Mouse (Mus musculus) neural tube, embryonic 10.5 days (tissue): ENCODE results near the gene Defb28.

ENCODE experiments used
- DNase-seq: peaks from one replicate; pipeline ENCODE4 v3.0.0-alpha.2; 2017; ENCODE audit warnings: low spot score; ENCODE audit errors: extremely low spot score

Gene Defb28

GRCm38 (mm10) chr2:152517981-152518380 is at the start of gene Defb28:
TSS of gene Defb28 (plus strand) at chr2:152518255.
- DNase-seq, result no peak

- DNase-seq, result peak; percentile 26
Measured at GRCm38 (mm10) chr2:152470973-152471372, 47.1 kb upstream of the Defb28 start.

DNA sequence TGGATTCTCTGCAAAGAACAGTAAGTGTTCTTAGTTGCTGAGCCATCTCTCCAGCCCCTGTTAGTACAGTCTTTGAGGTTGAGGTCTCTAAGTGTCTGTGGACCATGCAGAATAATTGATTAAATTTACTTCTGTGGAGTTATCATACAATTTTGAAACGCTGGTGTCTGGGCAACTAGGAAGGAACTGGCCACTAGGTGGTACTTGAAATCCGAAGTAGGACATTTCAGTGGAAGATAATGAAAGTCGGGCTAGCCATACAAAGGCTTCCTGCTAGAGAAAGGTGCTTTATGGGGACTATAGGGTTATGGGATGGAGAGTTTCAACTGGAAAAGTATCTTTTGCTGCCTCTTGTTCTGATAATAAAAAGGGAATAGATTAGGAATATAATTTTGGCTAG is 45.6 kb upstream of the Defb28 start:
- DNase-seq, result no peak

DNA sequence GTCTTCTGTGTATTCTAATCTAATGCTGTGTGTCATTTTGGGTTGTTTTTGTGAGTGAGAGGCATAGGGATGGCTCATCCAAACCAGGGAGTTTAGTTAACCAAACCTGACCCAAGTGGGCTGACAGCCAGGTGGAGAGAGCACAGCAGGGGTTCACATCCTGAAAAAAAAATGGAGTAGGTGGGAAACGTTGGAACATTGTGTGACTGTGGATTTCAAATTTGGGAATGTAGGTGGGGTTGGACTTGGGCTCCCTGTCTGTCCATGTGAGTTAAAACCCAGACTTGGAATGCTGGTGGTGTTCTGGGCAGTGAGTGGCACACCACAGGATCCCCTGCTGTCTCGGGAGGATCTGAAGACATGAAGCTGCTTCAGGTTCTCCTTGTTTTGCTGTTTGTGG is 41.3 kb upstream of the Defb28 start, which contains the start of gene Defb20:
TSS of gene Defb20 (plus strand) at position 301 of the 400 bp plus-strand sequence.
- DNase-seq, result no peak

GRCm38 (mm10) chr2:152480881-152481280 is 37.2 kb upstream of the Defb28 start:
- DNase-seq, result no peak

DNA sequence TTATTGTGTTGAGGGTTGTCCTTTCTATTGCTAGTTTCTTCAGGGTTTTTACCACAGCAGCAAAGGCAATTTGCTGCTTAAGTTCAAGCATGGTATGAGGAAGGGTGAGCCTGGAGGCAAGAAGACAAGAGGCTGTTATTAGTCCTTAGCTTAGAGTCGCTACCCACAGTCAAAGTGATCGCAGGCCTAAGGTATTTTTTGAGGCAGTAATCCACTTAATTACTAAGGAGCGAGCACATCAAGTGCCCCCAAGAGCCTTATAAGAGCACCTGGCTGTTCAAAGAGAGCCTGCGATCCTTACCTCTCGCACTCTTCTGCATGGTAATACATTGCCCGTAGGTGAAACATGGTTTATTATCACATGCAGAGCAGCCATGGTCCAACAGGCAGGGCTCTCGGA is 36.3 kb upstream of the Defb28 start:
- no peak for DNase-seq

- peak; percentile 18 for DNase-seq
Measured at GRCm38 (mm10) chr2:152487024-152487423, 31.0 kb upstream of the Defb28 start.

- DNase-seq, result no peak
Measured at GRCm38 (mm10) chr2:152490038-152490437, 28.0 kb upstream of the Defb28 start, which contains the start of gene Defb22. TSS of gene Defb22 (minus strand) at chr2:152490138.

DNA sequence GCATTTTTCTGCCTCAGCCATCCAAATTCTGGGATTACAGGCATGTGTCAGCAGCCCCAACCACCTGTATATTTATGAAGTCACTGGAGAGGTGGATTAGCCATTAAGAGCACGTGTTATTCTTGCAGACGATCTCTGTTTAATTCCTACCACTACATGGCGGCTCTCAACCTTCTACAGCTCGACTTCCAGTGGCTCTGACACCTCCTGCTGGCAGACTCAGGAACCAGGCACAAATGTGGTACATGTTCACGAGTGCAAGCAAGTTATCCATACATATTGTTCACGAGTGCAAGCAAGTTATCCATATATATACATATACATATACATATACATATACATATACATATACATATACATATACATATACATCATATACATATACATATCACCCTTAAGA is 24.9 kb upstream of the Defb28 start:
- no peak for DNase-seq

DNA sequence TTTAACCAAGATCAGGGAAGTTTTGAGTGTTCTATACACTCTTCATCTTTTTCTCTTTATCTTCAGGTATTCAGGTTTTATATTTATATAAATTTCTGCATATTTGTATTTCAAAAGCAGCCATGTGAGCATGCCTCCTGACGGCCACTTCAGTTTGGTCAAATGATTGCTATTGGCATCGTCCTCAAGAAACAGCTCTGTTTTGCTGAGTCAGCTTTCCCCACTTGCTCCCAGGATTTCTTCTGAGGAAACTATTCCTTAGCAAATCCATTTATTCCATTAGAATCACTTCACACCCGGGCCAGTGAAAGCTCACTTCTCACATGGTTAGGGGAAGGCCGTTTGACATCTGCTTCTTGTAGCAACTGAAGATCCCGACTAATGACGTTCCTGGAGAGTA is 20.0 kb upstream of the Defb28 start:
- DNase-seq, result no peak

DNA sequence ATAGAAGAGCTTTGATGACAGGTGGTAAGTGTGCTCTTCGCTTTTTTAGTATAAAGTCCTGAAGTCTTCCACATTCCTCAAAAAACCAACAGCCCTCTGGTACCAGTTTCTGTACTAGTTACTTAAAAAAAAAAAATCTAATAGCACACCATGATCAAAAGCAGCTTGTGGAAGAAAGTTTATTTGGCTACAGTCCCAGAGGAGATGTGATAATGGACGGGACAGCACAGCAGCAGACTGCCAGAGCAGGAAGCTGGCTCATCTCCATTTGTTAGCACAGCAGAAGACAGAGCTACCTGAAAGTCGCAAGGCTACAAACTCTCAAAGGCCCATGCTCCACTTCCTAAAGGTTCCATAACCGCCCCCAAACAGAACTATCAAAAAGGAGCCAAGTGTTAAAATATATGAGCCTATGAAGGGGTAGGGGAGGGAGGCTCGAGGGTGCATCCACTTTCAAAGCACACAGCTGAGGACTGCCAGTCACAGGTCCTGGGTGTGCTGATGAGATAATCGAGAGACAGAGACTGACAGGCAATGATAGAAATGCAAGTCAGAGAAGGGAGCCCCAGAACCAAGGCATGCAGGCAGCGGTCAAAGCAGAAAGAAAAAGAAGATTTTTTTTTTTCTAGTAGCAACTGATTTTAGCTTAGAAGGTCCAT is 17.7 kb upstream of the Defb28 start:
- DNase-seq, result no peak

DNA sequence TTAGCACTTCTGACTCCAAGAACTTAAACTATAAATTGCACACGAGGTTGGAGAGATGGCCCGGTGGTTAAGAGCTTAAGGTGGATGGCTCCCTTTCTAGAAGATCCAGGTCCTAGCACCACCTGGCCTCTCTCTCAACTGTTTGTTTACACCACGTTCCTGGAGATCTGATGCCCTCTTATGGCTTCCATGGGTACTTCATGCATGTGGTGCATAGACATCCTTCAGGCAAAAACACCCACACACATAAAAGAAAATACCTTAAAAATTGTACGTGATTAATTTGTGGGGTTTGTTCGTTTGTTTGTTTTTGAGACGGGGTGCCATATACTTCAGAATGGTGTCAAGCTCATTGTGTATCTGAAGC is 17.2 kb upstream of the Defb28 start:
- DNase-seq, result no peak

GRCm38 (mm10) chr2:152503950-152504349 is 14.1 kb upstream of the Defb28 start:
- DNase-seq, result no peak

DNA sequence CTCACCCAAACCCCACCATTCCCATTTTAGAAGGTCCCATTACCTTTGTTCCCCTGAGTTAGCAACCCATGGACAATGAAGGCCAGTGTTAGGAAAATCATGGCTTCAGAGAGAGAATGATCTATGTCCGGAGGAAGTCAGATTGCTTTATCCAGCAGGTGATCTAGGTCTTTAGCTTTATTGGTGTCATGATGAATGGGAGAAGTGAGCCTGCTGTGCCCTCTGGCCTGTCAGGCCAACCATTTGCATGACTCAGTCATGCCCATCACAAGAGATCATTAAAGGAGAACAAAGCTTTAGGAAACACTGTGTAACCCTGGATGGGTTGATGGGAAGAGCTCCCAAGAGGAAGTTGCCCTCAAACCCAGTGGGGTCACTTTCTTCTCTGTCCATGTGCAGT is 6.5 kb upstream of the Defb28 start, which contains the start of gene Defb26:
TSS of gene Defb26 (minus strand) at position 101 of the 400 bp plus-strand sequence.
- no peak for DNase-seq

DNA sequence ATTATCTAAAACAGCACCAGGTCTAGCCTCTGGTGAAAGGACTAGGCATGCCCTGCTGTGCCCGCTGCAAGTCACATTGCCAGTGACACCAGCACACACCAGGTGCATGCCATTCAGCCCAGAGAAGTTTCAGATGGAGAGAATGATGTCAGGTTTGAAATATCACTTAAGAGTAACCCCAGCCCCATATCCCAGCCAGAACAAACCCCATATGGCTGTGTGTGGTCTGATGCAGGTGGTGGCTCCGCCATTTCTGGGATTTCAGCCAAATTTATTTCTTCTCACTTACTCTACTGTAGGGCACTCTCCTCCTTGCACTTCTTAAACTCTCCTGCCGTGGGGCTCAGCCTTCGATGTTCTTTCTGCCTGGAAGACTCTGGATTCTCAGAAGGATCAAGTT is 2.0 kb upstream of the Defb28 start:
- no peak for DNase-seq

- no peak for DNase-seq
Measured at GRCm38 (mm10) chr2:152539944-152540710, 22.1 kb downstream of the Defb28 start, which contains the start of gene Defb29. TSS of gene Defb29 (minus strand) at chr2:152540098.

DNA sequence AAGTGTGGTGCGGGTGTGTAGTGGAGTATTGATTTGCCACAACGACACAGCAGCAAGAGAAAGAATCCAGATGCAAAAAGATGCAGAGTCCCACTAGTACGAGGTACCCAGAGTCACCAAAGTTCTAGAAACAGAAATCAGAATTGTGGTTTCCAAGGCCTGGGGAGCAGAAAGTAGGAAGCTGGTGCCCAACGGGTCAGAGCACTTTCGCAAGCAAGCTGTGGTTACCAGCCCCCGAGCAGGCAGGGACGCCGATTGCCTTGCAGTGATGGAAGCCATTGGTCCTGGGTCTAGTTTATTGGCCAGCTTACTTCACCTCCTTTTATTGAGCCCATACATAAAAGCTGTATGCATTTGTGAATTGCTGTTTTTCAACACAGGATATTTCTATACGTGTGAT is 23.9 kb downstream of the Defb28 start:
- DNase-seq, result no peak

DNA sequence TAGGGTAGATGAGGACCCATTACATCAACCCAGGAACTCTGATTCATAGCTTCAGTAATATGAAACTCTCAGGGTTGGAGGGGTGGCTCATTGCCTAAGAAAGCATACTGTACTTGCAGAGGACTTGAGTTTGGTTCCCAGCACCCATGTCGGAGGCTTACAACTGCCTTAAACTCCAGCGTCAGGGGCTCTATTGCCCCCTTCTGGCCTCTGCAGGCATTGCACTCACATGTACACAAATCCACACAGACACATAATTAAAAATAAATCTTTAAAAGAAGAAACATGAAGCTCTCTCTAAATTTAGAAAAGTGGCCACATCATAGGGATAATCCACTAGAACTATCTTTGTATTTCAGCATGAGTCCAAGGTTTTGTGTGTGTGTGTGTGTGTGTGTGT is 24.8 kb downstream of the Defb28 start:
- DNase-seq, result no peak

GRCm38 (mm10) chr2:152543478-152543877 is 25.4 kb downstream of the Defb28 start:
- no peak for DNase-seq

DNA sequence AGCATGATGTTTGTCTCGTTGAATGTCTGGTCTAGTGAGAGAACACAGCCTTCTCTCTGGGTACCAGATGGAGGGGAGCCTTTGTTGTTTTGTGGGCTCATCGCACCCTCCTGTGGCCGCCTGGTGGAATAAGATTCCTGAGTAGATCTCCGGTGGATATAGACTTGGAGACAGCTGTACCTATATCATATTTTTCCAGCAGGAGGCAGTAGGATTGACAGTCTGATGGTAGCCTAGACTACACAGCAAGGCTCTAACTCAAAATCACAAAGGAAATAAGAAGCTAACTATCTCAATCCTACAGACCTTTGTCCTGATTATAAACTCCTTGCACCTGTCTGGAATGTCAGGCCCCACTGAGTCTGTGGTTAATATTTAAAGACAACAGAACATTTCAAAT is 26.6 kb downstream of the Defb28 start:
- DNase-seq, result peak; percentile 25

DNA sequence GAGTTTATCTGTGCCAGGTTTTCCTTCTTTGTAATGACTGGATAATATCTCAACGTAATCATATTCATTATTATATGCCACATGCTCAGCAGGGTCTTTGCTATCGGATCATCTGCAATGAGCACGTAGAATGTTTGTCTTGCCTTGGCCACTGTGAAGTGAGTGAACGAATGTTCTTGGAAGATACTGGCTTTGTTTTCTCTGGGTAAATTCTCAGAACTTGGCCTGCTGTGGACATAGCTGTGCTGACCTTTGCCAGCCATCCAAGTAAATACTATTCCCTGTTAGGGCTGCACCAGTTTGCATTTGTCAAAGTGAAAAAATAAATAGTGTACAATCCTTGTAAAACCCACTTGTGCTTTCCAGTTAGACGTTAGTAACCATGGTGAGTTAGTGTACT is 30.1 kb downstream of the Defb28 start:
- DNase-seq, result no peak

DNA sequence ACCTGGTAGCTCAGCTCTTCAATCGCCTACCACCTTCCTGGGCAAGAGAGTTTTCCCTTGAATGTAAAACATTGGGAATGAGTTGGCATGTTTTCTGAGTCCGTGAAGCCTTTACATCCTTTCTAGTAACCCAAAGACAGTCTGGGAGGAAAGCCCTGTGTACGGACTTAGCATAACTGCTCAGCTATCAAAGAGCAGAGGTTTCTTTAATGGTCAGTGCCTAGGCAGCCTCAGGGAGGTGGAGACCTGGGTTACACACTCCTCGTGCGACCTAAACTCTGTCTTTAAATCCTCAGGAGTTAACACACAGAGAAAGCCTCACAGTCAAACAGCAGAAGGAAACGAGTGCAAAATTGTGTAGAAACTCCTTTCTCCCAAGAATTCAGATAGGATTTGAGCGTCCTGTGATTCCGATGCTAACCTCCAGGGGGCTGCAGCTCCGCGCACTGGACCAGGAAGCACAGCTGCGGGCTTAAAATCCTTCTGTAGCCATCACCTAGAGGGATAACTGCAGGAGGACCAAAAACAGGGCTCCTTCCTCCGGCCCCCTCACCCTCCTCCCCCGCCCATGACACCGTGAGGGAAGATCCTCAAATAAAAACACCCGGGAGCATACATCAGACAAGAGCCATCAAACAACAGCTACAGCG is 35.8 kb downstream of the Defb28 start:
- DNase-seq, result peak; percentile 70
